Mouse (Mus musculus): Measurements from ENCODE around the gene Nup107. TPM values are rescaled to one million over a fixed set of nuclear protein-coding genes. Genes with fewer than 3 reads are reported as not detected.
"Not testable (repeated sequence)": the region's sequence is repeated elsewhere in the genome, so short reads cannot be mapped to it uniquely, and the experiment has no call there.

The Nup107 gene
- polyA plus RNA-seq, 1 experiment from 2014 or later, result 40.2 TPM

DNA sequence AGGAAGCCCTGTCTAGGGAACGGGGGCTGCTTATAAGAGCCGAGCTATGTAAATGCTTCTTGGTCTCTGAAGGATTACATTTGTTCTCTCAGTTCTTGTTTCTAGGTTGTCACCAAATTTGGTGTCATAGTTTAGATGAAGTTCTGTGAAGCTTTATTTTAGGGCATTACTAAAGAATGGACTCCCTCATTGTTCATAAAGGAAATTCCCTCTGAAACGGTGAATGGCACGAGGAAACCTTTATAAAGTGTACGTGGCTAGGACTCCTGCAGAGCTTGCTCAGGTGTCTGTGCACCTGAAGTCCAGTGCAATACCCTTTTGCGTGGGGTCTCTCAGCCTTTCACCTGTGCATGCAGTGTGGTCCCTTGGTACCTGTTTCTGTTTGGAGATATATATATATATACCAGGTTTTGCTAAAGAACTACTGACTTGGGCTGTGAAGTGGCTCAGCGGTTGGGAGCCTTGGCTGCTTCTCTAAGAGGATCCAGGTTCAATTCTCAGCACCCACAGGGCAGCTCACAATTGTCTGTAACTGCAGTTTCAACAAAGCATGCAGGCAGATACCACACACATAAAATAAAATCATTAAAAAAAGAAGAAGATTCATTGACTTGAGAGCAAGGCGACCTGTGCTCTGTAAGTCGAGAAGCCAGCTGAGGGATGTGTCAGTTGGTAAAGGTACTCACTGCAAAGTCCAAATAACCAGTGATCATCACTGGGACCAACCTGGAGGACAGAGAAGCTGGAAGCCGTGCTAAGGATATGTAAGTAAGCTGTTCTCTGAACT is 32.5 kb downstream of the Nup107 start:
- no peak overlapping the region for H3K27ac ChIP-seq (replicated peaks)
- H3K4me1 ChIP-seq, result no peaks in the 10 kb centered on the region
- no peaks in the 10 kb centered on the region for H3K27me3 ChIP-seq (replicated peaks)
- WGBS, result 88% methylated on average over 10 of the region's 10 CpGs
- ATAC-seq (ENCODE audit: extremely low read depth, insufficient number of reproducible peaks, low FRiP score, low TSS enrichment), result no peak
- H3K4me3 ChIP-seq, result no peak overlapping the region
- peaks cover 98% of the 10 kb centered on the region for H3K36me3 ChIP-seq
- H3K9me3 ChIP-seq, result no peaks in the 10 kb centered on the region
- H3K9ac ChIP-seq, result no peak overlapping the region
- H3K4me2 ChIP-seq, result no peak overlapping the region

DNA sequence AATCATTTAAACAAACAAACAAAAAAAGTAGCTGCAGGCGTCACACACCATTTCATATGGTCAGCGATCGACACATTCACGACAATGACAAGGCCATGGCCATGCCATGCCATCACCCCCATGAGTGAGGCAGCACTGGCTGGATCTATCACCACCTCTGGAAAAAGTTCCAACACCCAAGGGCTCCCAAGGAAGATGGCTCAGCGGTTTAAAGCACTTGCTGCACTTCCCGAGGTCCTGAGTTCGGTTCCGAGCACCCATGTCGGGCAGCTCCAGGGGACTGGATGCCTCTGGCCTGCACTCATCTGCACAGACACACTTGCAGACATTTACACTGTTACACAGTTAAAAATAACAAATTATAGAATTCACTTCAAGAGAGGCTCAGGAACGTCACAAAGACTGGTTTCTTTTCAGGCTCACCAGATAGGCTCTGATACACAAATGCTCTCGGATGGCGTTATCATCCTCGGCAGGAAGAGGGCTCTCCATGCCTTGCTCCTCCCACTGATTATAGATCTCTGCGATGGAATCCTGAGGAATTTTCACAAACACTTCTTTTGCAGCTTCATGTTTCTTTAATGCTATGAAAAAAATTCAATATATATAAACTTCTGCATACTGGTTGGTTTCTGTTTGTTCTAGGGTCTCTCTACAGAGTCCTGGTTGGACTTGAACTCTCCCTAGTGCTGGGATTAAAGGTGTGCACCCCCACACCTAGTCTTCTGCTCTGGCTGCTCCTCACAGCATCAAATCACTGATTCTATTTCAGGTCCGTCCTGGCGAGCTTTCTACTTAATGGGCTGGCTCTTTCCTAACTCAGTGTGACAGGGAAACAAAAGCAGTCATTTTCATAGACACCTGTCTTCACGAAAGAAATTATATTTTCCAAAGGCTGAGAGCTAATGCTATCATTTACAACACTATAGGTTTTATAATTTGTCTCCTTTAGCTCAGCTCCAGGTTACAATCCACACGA is 33.5 kb downstream of the Nup107 start:
- no peak for ATAC-seq (ENCODE audit: extremely low read depth, insufficient number of reproducible peaks, low FRiP score, low TSS enrichment)
- 80% methylated on average over 18 of the region's 18 CpGs for WGBS
- Histone ChIP-seq H3K27me3 (replicated peaks) (no peaks in the 10 kb centered on the region), H3K4me1 (no peaks in the 10 kb centered on the region), H3K4me2 (no peak overlapping the region), H3K9ac (no peak overlapping the region), H3K27ac (replicated peaks) (no peak overlapping the region), H3K36me3 (peaks cover 99% of the 10 kb centered on the region), H3K4me3 (no peak overlapping the region), H3K9me3 (no peaks in the 10 kb centered on the region)

DNA sequence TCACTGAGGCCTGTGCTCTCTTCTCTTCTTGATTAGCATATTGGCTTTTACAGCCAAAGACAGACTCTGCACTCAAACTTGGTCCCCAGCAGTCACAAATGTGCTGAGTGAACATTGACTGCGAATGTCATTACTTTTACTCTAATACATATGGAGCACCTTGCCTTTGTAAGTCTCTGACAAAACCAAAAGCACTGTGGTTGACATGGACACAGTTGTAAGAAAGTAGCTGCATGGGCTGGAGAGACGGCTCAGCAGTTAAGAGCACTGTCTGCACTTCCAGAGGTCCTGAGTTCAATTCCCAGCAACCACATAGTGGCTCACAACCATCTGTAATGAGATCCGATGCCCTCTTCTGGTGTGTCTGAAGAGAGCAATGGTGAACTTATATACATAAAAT is 34.2 kb downstream of the Nup107 start:
- H3K27me3 ChIP-seq (replicated peaks); H3K9me3 ChIP-seq; H3K9ac ChIP-seq; H3K4me2 ChIP-seq; ATAC-seq (ENCODE audit: extremely low read depth, insufficient number of reproducible peaks, low FRiP score, low TSS enrichment); H3K4me1 ChIP-seq; H3K27ac ChIP-seq (replicated peaks); H3K4me3 ChIP-seq: not testable (repeated sequence)
- H3K36me3 ChIP-seq, result peaks cover 96% of the 10 kb centered on the region
- 93% methylated on average over 3 of the region's 3 CpGs for WGBS

DNA sequence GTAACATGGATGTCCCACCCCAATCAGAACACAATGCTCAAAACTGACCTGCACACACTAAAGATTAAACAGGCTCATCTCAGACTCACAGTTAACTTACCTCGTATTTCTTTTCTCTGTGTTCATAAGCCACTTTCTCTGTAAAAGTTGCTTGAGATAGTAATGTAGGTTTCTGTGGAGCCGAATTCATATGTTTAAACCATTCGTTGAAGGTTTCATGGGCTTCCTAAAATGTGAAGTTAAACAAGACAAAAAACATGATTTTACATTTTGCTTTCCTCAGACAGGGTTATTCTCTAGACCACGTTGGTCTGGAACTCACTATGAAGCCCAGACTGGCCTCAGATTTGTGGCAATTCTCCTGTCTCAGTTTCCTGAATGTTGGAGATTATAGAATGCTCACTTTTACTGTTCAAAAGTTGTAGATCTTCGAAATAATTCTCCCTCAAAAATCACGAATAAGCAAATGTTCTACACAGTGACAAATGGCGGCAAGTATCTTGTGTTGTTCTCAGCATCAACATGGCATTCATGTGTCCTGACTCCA is 34.6 kb downstream of the Nup107 start:
- no peak overlapping the region for H3K27ac ChIP-seq (replicated peaks)
- H3K27me3 ChIP-seq (replicated peaks), result no peaks in the 10 kb centered on the region
- no peak overlapping the region for H3K4me3 ChIP-seq
- WGBS, result 93% methylated on average over 7 of the region's 7 CpGs
- no peaks in the 10 kb centered on the region for H3K9me3 ChIP-seq
- H3K36me3 ChIP-seq, result peaks cover 97% of the 10 kb centered on the region
- H3K9ac ChIP-seq, result no peak overlapping the region
- H3K4me1 ChIP-seq, result no peaks in the 10 kb centered on the region
- H3K4me2 ChIP-seq, result no peak overlapping the region
- ATAC-seq (ENCODE audit: extremely low read depth, insufficient number of reproducible peaks, low FRiP score, low TSS enrichment), result no peak

DNA sequence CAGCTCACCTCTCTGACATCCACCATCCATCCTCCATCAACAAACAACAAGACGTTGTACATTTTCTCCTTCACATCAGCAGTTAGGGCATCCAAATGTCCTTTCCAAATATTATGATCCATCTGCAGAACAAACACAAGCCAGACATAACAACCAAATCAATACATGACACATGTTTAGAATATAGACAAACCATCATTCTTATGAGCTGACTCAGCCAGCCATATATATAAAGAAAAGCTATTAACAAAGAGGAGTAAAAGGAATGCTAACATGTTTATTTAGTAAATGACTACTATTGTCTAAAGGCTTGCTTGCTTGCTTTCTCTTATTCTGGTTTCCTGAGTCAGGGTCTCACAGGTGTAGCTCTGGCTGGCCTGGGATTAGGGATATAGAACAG is 35.2 kb downstream of the Nup107 start:
- WGBS, result 90% methylated on average over 1 of the region's 1 CpGs
- no peaks in the 10 kb centered on the region for H3K27me3 ChIP-seq (replicated peaks)
- no peaks in the 10 kb centered on the region for H3K9me3 ChIP-seq
- no peak for ATAC-seq (ENCODE audit: extremely low read depth, insufficient number of reproducible peaks, low FRiP score, low TSS enrichment)
- H3K9ac ChIP-seq, result no peak overlapping the region
- H3K27ac ChIP-seq (replicated peaks), result no peak overlapping the region
- no peaks in the 10 kb centered on the region for H3K4me1 ChIP-seq
- no peak overlapping the region for H3K4me3 ChIP-seq
- peaks cover 97% of the 10 kb centered on the region for H3K36me3 ChIP-seq
- no peak overlapping the region for H3K4me2 ChIP-seq

DNA sequence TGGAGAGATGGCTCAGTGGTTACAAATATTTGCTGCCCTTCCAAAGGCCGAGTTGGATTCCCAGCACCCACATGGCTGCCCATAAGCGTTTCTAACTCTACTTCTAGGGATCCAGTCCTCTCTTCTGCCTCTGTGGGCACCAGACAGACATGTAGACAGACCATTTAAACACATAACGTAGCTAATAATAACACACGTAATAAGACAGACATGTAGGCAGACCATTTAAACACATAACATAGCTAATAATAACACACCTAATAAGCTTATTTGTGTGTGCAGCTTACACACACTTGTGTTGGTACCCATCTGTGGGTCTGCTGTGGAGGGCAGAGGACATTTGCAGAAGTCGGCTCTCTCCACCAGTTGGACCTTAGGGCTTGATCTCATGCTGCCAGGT is 35.7 kb downstream of the Nup107 start:
- Histone ChIP-seq H3K9ac (no peak overlapping the region), H3K4me1 (no peaks in the 10 kb centered on the region), H3K4me2 (no peak overlapping the region), H3K36me3 (peaks cover 97% of the 10 kb centered on the region), H3K9me3 (no peaks in the 10 kb centered on the region), H3K27ac (replicated peaks) (no peak overlapping the region), H3K27me3 (replicated peaks) (no peaks in the 10 kb centered on the region), H3K4me3 (no peak overlapping the region)
- 90% methylated on average over 5 of the region's 5 CpGs for WGBS
- no peak for ATAC-seq (ENCODE audit: extremely low read depth, insufficient number of reproducible peaks, low FRiP score, low TSS enrichment)

DNA sequence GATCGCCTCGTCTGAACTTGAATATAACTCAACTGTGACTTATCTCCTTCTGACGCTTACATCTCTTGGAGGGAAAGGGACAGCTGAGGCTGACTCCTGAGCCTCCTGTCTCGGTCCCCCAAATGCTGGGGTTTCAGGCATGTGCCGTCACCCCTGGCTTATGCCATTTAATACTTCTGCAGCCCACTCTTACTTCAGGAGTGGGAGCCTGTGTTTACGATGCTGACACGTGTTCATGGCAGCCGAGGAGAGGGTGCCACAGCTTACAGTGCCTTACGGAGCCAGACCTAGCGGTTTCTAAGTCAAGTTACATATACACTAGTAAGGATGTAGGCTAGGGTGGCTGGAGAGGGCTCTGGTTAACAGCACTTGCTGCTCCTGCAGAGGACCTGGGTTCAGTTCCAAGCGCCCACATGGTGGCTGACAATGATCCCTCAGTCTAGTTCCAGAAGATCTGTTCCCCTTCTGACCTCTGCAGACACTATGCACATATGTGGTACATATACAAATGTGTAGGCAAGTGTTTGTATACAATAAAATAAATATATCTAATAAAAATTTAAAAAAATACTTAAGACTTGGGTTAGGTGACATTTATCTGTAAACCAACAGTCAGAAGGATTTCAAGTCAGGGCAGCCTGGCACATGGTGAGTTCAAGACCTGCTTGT is 36.6 kb downstream of the Nup107 start:
- ATAC-seq (ENCODE audit: extremely low read depth, insufficient number of reproducible peaks, low FRiP score, low TSS enrichment), result no peak

DNA sequence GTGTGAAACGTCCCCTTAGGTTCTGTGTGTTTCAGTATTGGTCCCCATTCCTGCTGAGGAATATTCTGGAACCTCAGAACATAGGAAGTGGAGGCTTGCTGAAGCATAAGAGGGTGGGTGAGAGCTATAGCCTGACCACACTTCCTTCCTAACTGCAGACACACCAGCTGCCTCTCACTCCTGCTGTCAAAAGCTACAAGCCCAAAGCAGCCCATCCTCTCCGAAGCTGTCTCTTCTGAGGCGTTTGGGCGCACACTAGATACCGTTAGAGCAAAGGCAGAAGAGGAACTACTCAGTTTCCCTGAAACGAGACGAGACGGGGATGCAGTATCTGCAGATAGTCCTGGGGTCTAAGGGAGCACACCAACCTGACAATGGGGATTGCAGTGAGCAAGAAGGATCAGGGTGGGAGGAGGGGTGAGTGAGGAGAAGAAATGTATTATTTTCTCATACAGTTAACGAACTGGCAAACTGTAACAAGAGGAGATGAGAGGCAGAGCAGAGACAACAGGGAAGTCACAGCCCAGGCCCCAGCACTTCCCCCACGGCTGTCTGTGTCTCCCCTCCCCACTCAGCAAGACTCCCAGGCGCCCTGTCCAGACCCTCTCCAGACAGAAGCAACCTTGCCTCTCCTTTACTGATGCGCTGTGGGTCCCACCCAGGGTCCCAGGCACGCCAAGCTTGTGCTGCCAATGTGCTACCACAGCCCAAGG is 37.3 kb downstream of the Nup107 start:
- 85% methylated on average over 13 of the region's 13 CpGs for WGBS
- Histone ChIP-seq H3K4me3 (no peak overlapping the region), H3K27me3 (replicated peaks) (no peaks in the 10 kb centered on the region), H3K4me1 (no peaks in the 10 kb centered on the region), H3K4me2 (no peak overlapping the region), H3K27ac (replicated peaks) (no peak overlapping the region), H3K9me3 (no peaks in the 10 kb centered on the region), H3K9ac (no peak overlapping the region), H3K36me3 (peaks cover 95% of the 10 kb centered on the region)
- ATAC-seq (ENCODE audit: extremely low read depth, insufficient number of reproducible peaks, low FRiP score, low TSS enrichment), result no peak; the same call in 1 of the 2 replicates

More for the DNA sequence above, 36.6 kb downstream of the Nup107 start:
- H3K9me3 ChIP-seq, result no peaks in the 10 kb centered on the region
- H3K27me3 ChIP-seq (replicated peaks), result no peaks in the 10 kb centered on the region
- no peak overlapping the region for H3K27ac ChIP-seq (replicated peaks)
- H3K4me1 ChIP-seq, result no peaks in the 10 kb centered on the region
- peaks cover 97% of the 10 kb centered on the region for H3K36me3 ChIP-seq
- H3K4me3 ChIP-seq, result no peak overlapping the region
- H3K4me2 ChIP-seq, result no peak overlapping the region
- WGBS, result 88% methylated on average over 11 of the region's 11 CpGs
- no peak overlapping the region for H3K9ac ChIP-seq

DNA sequence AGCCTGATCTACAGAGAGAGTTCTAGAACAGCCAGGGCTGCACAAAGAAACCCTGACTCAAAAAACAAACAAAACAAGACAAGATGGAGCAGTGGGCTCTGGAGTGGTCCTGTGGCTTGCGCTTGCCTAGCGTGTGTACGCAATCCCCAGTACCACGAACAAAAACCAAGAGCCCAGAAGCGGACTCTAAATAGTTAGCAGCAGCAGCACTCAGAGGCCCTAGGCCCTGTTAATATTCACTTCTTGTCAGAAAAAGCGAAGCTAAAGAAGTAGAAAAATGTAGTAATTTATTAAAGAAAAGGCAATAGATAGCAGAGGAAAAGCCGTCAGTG is 37.9 kb downstream of the Nup107 start:
- Histone ChIP-seq H3K4me1 (no peaks in the 10 kb centered on the region), H3K27ac (replicated peaks) (no peak overlapping the region), H3K9ac (no peak overlapping the region), H3K4me2 (no peak overlapping the region), H3K36me3 (peaks cover 95% of the 10 kb centered on the region), H3K4me3 (no peak overlapping the region), H3K27me3 (replicated peaks) (no peaks in the 10 kb centered on the region), H3K9me3 (peaks cover 5% of the 10 kb centered on the region; the same call in 1 of the 2 replicates)
- 96% methylated on average over 7 of the region's 7 CpGs for WGBS
- no peak for ATAC-seq (ENCODE audit: extremely low read depth, insufficient number of reproducible peaks, low FRiP score, low TSS enrichment)

DNA sequence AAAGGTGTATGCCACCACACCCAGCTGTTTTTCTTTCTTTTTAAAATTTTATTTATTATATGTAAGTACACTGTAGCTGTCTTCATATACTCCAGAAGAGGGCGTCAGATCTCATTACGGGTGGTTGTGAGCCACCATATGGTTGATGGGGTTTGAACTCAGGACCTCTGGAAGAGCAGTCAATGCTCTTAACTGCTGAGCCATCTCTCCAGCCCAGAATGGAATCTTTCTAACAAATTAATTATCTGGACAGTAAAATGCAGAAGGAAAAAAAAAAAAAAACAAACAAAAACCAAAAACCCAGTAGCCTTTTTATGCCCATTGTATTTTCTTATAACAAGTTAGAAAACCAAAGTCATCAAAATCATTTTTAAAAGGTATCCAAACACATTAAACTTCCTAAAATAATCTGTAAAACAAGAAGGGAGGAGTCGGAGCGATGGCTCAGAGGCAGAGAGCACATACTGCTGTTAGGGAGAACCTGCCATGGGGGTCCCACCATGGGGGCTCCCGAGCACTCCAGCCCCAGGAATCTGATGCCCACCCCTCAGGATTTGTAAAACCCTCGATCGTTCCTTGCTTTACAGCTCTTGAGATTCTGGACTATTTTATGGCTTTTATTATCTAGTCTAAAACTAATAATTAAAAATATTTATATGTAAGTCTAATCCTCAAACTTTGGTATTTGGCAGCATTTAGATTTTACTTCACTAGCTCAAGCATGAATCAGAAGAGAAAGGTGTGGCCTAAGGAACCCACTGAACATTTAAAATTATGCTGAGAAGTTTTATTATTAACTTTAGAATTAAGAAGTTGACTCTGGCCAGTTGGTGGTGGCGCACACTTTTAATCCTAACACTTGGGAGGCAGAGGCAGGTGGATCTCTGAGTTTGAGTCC is 38.5 kb downstream of the Nup107 start:
- Histone ChIP-seq H3K27ac (replicated peaks) (no peak overlapping the region), H3K9ac (no peak overlapping the region), H3K4me3 (no peak overlapping the region), H3K4me2 (no peak overlapping the region), H3K4me1 (no peaks in the 10 kb centered on the region), H3K9me3 (peaks cover 5% of the 10 kb centered on the region; the same call in 1 of the 2 replicates), H3K36me3 (peaks cover 95% of the 10 kb centered on the region), H3K27me3 (replicated peaks) (no peaks in the 10 kb centered on the region)
- no peak for ATAC-seq (ENCODE audit: extremely low read depth, insufficient number of reproducible peaks, low FRiP score, low TSS enrichment)
- WGBS, result 92% methylated on average over 8 of the region's 8 CpGs
